Mouse (Mus musculus): ENCODE measurements around the gene Ly6g5c. TPM values are rescaled to one million over a fixed set of nuclear protein-coding genes. Genes with fewer than 3 reads are reported as not detected.

The Ly6g5c gene
- polyA plus RNA-seq, 1 experiment from 2014 or later: not detected

GRCm38 (mm10) chr17:35077786-35078233, 30.3 kb upstream of the Ly6g5c start, which contains the start of gene Ly6g6d:
Gene Ly6g6d (minus strand): TSS chr17:35078065.
- peak; percentile 38; the same call in 1 of the 2 replicates for ATAC-seq (ENCODE audit: low read depth)
- no peak within 1 kb of the TSS for H3K9ac ChIP-seq (replicated peaks; ENCODE audit: low read depth, low read length)
- H3K9me3 ChIP-seq (ENCODE audit: control insufficient read depth, low read length): no peaks in the 10 kb centered on the region
- H3K4me3 ChIP-seq (ENCODE audit: low read depth, low read length): peak within 1 kb of the TSS; percentile 9
- WGBS: 7% methylated on average over 14 of the region's 14 CpGs
- H3K36me3 ChIP-seq (ENCODE audit: control insufficient read depth, insufficient read depth, low read length): no peaks in the 10 kb centered on the region
- H3K27ac ChIP-seq (ENCODE audit: low read depth, low read length): no peak within 1 kb of the TSS
- no peaks in the 10 kb centered on the region for H3K27me3 ChIP-seq (ENCODE audit: control insufficient read depth, insufficient read depth, low read length)
- peak within 1 kb of the TSS; percentile 15; the same call in 1 of the 2 replicates for H3K4me2 ChIP-seq (ENCODE audit: low read depth, low read length)
- peaks cover 5% of the 10 kb centered on the region; the same call in 1 of the 2 replicates for H3K4me1 ChIP-seq (ENCODE audit: control insufficient read depth, insufficient read depth, low read length)

DNA sequence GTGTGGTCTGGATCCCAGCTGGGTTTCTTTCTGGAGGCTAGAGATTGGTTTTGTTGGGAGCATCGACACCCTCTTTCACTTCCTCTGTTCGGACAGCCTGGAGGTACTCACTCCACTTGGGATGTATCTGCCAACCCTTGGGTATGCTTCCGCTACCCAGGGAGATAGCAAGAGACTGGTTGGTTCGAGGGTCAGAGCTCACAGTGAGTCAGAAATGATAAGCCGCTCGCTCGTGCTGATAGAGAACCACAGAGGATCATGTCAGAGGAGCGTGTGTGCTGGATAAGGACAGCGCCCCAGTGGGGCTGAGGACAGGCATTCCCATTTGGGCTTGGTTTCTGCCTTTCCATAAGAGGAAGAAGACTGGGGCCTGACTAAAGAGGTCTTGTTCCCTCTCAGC, 28.3 kb upstream of the Ly6g5c start:
- Histone ChIP-seq H3K4me2 (ENCODE audit: low read depth, low read length) (no peak overlapping the region), H3K27ac (ENCODE audit: low read depth, low read length) (no peak overlapping the region), H3K4me1 (ENCODE audit: control insufficient read depth, insufficient read depth, low read length) (peaks cover 5% of the 10 kb centered on the region; the same call in 1 of the 2 replicates), H3K4me3 (ENCODE audit: low read depth, low read length) (no peak overlapping the region), H3K36me3 (ENCODE audit: control insufficient read depth, insufficient read depth, low read length) (no peaks in the 10 kb centered on the region), H3K9me3 (ENCODE audit: control insufficient read depth, low read length) (no peaks in the 10 kb centered on the region), H3K9ac (replicated peaks; ENCODE audit: low read depth, low read length) (no peak overlapping the region), H3K27me3 (ENCODE audit: control insufficient read depth, insufficient read depth, low read length) (no peaks in the 10 kb centered on the region)
- 68% methylated on average over 9 of the region's 9 CpGs for WGBS
- ATAC-seq (ENCODE audit: low read depth): no peak

DNA sequence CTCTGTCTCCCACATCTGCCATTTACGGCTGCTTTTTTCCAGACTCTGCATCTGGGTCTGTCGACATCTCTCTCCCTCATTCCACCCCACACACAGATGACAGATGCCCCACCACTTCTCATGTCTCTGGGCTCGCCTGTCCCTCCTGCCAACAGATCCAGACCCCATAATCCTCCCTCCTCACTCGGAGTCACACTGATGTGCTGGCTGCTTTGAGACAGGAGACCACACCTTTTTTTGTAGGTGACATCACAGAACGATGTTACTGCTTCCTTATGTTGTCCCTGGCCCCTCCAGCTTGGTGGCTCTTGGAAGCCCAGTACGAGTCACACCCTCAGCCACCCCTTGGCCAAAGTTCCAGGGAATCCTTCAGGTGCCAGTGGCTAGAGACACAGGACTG, 27.8 kb upstream of the Ly6g5c start:
- Histone ChIP-seq H3K36me3 (ENCODE audit: control insufficient read depth, insufficient read depth, low read length) (no peaks in the 10 kb centered on the region), H3K4me1 (ENCODE audit: control insufficient read depth, insufficient read depth, low read length) (peaks cover 5% of the 10 kb centered on the region; the same call in 1 of the 2 replicates), H3K27ac (ENCODE audit: low read depth, low read length) (no peak overlapping the region), H3K4me3 (ENCODE audit: low read depth, low read length) (no peak overlapping the region), H3K27me3 (ENCODE audit: control insufficient read depth, insufficient read depth, low read length) (no peaks in the 10 kb centered on the region), H3K9ac (replicated peaks; ENCODE audit: low read depth, low read length) (no peak overlapping the region), H3K9me3 (ENCODE audit: control insufficient read depth, low read length) (no peaks in the 10 kb centered on the region), H3K4me2 (ENCODE audit: low read depth, low read length) (no peak overlapping the region)
- ATAC-seq (ENCODE audit: low read depth): no peak
- 67% methylated on average over 6 of the region's 6 CpGs for WGBS

DNA sequence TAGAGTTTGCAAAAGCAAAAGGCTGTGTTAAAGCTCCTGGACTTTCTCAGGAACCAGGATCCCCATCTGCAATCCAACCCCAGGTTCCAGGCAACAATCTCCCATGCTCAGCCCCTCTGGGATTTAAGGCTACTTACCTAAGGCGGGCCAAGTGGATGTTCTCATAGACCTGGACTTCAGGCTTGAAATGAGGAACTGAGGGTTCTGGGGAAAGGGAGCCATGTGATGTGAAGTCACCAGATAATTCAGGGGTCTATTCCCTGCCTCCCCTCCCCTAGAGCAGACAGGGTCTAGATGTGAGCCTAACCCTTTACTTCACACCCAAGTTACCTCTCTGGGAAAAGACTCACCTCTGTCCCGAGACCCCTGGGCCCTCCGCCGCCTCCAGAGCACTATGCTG, 27.4 kb upstream of the Ly6g5c start:
- Histone ChIP-seq H3K36me3 (ENCODE audit: control insufficient read depth, insufficient read depth, low read length) (no peaks in the 10 kb centered on the region), H3K4me2 (ENCODE audit: low read depth, low read length) (no peak overlapping the region), H3K4me1 (ENCODE audit: control insufficient read depth, insufficient read depth, low read length) (peaks cover 5% of the 10 kb centered on the region; the same call in 1 of the 2 replicates), H3K27me3 (ENCODE audit: control insufficient read depth, insufficient read depth, low read length) (no peaks in the 10 kb centered on the region), H3K9me3 (ENCODE audit: control insufficient read depth, low read length) (no peaks in the 10 kb centered on the region), H3K4me3 (ENCODE audit: low read depth, low read length) (no peak overlapping the region), H3K27ac (ENCODE audit: low read depth, low read length) (no peak overlapping the region), H3K9ac (replicated peaks; ENCODE audit: low read depth, low read length) (no peak overlapping the region)
- WGBS: 81% methylated on average over 4 of the region's 4 CpGs
- ATAC-seq (ENCODE audit: low read depth): no peak

DNA sequence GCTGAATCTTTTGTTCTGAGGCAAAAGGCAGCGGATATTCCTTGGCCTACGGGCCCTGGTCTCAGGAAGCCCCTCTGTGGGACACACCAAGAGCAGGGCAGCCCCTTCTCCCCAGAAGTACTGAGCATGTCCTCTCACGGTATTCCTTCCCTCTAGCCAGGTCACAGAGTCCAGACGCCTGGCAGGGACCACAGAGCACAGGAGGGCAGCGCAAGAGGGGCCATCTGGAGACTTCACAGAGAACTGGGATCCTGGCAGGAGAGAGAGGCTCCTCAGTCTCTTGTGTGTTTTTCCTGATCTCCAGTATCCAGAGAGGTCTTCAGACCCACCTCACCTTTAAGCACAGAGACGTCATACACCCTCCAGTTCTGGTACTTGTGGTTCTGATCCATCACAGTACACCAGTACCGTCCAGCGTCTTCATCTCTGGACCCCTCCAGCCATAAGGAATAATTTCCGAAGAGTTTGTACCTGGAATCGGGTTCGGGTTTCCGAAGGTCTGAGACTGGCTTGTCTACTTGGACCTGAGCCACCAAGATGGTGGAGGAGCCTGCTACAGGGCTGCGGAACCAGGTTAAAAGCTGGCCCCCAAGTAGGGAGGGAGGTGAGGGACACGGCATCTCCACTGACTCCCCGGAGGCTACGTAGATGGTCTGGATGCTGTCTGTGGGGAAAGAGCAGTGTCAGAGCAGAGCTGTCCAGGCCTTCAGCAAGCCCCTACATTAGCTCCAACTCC, 25.1 kb upstream of the Ly6g5c start:
- Histone ChIP-seq H3K4me3 (ENCODE audit: low read depth, low read length) (no peak overlapping the region), H3K9me3 (ENCODE audit: control insufficient read depth, low read length) (no peaks in the 10 kb centered on the region), H3K27me3 (ENCODE audit: control insufficient read depth, insufficient read depth, low read length) (no peaks in the 10 kb centered on the region), H3K4me2 (ENCODE audit: low read depth, low read length) (no peak overlapping the region), H3K36me3 (ENCODE audit: control insufficient read depth, insufficient read depth, low read length) (no peaks in the 10 kb centered on the region), H3K9ac (replicated peaks; ENCODE audit: low read depth, low read length) (no peak overlapping the region), H3K4me1 (ENCODE audit: control insufficient read depth, insufficient read depth, low read length) (peaks cover 1% of the 10 kb centered on the region; the same call in 1 of the 2 replicates), H3K27ac (ENCODE audit: low read depth, low read length) (no peak overlapping the region)
- 87% methylated on average over 16 of the region's 16 CpGs for WGBS
- ATAC-seq (ENCODE audit: low read depth): no peak

- ATAC-seq (ENCODE audit: low read depth): no peak
- Histone ChIP-seq H3K36me3 (ENCODE audit: control insufficient read depth, insufficient read depth, low read length) (no peaks in the 10 kb centered on the region), H3K4me3 (ENCODE audit: low read depth, low read length) (no peak overlapping the region), H3K27ac (ENCODE audit: low read depth, low read length) (no peak overlapping the region), H3K4me2 (ENCODE audit: low read depth, low read length) (no peak overlapping the region), H3K4me1 (ENCODE audit: control insufficient read depth, insufficient read depth, low read length) (no peaks in the 10 kb centered on the region), H3K9me3 (ENCODE audit: control insufficient read depth, low read length) (no peaks in the 10 kb centered on the region), H3K9ac (replicated peaks; ENCODE audit: low read depth, low read length) (no peak overlapping the region), H3K27me3 (ENCODE audit: control insufficient read depth, insufficient read depth, low read length) (no peaks in the 10 kb centered on the region)
- WGBS: 79% methylated on average over 3 of the region's 3 CpGs
These were observed 24.1 kb upstream of the Ly6g5c start for GRCm38 (mm10) chr17:35083929-35084497.

DNA sequence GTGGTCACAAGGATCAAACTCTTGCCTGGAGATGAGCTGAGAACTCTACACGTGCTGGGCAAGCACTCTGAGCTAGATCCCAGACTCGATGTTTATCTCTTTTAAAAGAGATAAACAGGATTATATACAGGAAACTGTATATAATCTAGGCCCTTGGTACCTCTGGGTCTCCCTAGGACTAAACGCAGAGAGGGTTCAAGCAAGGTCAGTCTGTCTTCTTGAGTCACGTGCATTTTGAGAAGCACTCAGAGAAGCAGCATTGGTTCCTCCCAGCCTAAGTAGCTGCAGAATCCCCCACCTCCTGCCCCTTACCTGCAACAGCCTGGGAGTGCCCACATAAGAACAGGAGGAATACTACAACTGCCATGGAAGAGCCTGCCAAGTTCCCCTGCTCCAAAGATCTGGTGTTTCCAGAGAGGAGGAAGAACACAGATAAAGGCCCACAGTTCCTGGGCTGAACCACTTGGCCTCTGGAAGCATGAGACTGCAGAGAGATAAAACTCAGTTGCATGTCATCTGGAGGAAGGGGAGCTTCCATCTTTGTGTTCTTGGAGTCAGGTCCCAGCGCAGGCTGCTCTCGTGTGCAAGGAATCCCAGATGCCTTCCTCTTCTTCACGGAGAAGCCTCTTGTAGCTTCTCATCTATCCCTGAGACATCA, 22.7 kb upstream of the Ly6g5c start, which contains the start of gene Ly6g6f:
Ly6g6f (minus strand) TSS at position 403 of the 658 bp plus-strand sequence.
- Histone ChIP-seq H3K9ac (replicated peaks; ENCODE audit: low read depth, low read length) (no peak within 1 kb of the TSS), H3K4me1 (ENCODE audit: control insufficient read depth, insufficient read depth, low read length) (peaks cover 5% of the 10 kb centered on the region), H3K27ac (ENCODE audit: low read depth, low read length) (no peak within 1 kb of the TSS), H3K4me3 (ENCODE audit: low read depth, low read length) (no peak within 1 kb of the TSS), H3K9me3 (ENCODE audit: control insufficient read depth, low read length) (no peaks in the 10 kb centered on the region), H3K4me2 (ENCODE audit: low read depth, low read length) (no peak within 1 kb of the TSS), H3K36me3 (ENCODE audit: control insufficient read depth, insufficient read depth, low read length) (no peaks in the 10 kb centered on the region), H3K27me3 (ENCODE audit: control insufficient read depth, insufficient read depth, low read length) (no peaks in the 10 kb centered on the region)
- ATAC-seq (ENCODE audit: low read depth): no peak
- WGBS: 82% methylated on average over 7 of the region's 7 CpGs

- no peaks in the 10 kb centered on the region; the same call in 1 of the 2 replicates for H3K36me3 ChIP-seq (ENCODE audit: control insufficient read depth, insufficient read depth, low read length)
- no peak overlapping the region for H3K9ac ChIP-seq (replicated peaks; ENCODE audit: low read depth, low read length)
- H3K4me3 ChIP-seq (ENCODE audit: low read depth, low read length): no peak overlapping the region
- peaks cover 11% of the 10 kb centered on the region for H3K4me1 ChIP-seq (ENCODE audit: control insufficient read depth, insufficient read depth, low read length)
- 54% methylated on average over 2 of the region's 2 CpGs for WGBS
- H3K4me2 ChIP-seq (ENCODE audit: low read depth, low read length): no peak overlapping the region
- H3K27ac ChIP-seq (ENCODE audit: low read depth, low read length): no peak overlapping the region
- no peaks in the 10 kb centered on the region for H3K27me3 ChIP-seq (ENCODE audit: control insufficient read depth, insufficient read depth, low read length)
- H3K9me3 ChIP-seq (ENCODE audit: control insufficient read depth, low read length): no peaks in the 10 kb centered on the region
- ATAC-seq (ENCODE audit: low read depth): no peak
These were observed 19.9 kb upstream of the Ly6g5c start for GRCm38 (mm10) chr17:35088151-35088550.

Data from neural tube, embryonic 14.5 days (tissue).